Mouse (Mus musculus): Measurements from ENCODE around the gene Snap25. TPM values are rescaled to one million over a fixed set of nuclear protein-coding genes. Genes with fewer than 3 reads are reported as not detected.
A peak's percentile ranks its signal among the peaks of the same experiment; 100 is the strongest.

The Snap25 gene
- polyA plus RNA-seq, 1 experiment from 2014 or later, result 0.09 TPM

DNA sequence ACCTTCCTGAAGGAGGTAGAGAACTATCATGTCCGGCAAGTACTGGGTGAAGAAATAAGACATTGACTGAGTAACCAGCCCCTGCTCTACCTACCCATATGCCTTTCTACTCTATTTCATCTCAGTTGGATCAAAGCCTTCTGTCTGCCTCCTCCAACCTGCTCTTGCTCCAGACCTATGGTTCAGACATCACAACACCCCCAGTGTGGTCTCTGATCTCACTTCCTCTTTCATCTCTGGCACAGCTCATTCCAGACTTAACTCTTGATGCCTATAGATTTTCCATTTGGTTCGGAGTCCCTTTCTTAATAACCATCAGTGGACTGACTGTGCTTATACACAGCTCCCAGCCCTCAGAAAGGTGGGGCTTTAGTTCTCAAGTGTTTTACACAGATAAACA, 37.1 kb upstream of the Snap25 start:
- H3K4me1 ChIP-seq (replicated peaks; ENCODE audit: insufficient read depth, low read length), result no peaks in the 10 kb centered on the region
- 91% methylated on average over 2 of the region's 2 CpGs for WGBS
- H3K36me3 ChIP-seq (ENCODE audit: insufficient read depth, low read length), result no peaks in the 10 kb centered on the region
- no peak for TF ChIP-seq CTCF (IDR thresholded peaks at IDR 0.05; ENCODE audit: low read depth)
- no peak overlapping the region for H3K9ac ChIP-seq (ENCODE audit: low read depth, low read length)
- H3K4me3 ChIP-seq (replicated peaks; ENCODE audit: low read depth, low read length), result no peak overlapping the region
- H3K4me2 ChIP-seq (ENCODE audit: low read length), result no peak overlapping the region
- H3K27me3 ChIP-seq (ENCODE audit: insufficient read depth, low read length), result no peaks in the 10 kb centered on the region
- no peak overlapping the region for H3K27ac ChIP-seq
- ATAC-seq (replicated peaks; ENCODE audit: low FRiP score, low read depth), result no peak
- no peaks in the 10 kb centered on the region for H3K9me3 ChIP-seq (replicated peaks; ENCODE audit: low read length)
- DNase-seq (ENCODE audit: low spot score), result no peak

GRCm38 (mm10) chr2:136676918-136677445, 36.3 kb upstream of the Snap25 start:
- Histone ChIP-seq H3K36me3 (ENCODE audit: insufficient read depth, low read length) (no peaks in the 10 kb centered on the region), H3K27me3 (ENCODE audit: insufficient read depth, low read length) (no peaks in the 10 kb centered on the region), H3K4me1 (replicated peaks; ENCODE audit: insufficient read depth, low read length) (no peaks in the 10 kb centered on the region), H3K9me3 (replicated peaks; ENCODE audit: low read length) (no peaks in the 10 kb centered on the region), H3K4me2 (ENCODE audit: low read length) (no peak overlapping the region), H3K27ac (no peak overlapping the region), H3K9ac (ENCODE audit: low read depth, low read length) (no peak overlapping the region), H3K4me3 (replicated peaks; ENCODE audit: low read depth, low read length) (no peak overlapping the region)
- DNase-seq (ENCODE audit: low spot score) (no peak), ATAC-seq (replicated peaks; ENCODE audit: low FRiP score, low read depth) (no peak)
- 70% methylated on average over 8 of the region's 8 CpGs for WGBS
- TF ChIP-seq CTCF (IDR thresholded peaks at IDR 0.05; ENCODE audit: low read depth), result no peak

- 2% methylated on average over 44 of the region's 44 CpGs for WGBS
- DNase-seq (ENCODE audit: low spot score), result peak; percentile 80
- peak; percentile 81 for ATAC-seq (replicated peaks; ENCODE audit: low FRiP score, low read depth)
- H3K4me3 ChIP-seq (replicated peaks; ENCODE audit: low read depth, low read length), result peak overlapping the region; percentile 44
- H3K36me3 ChIP-seq (ENCODE audit: insufficient read depth, low read length), result no peaks in the 10 kb centered on the region
- no peaks in the 10 kb centered on the region for H3K27me3 ChIP-seq (ENCODE audit: insufficient read depth, low read length)
- peak overlapping the region; percentile 79 for H3K4me2 ChIP-seq (ENCODE audit: low read length)
- TF ChIP-seq CTCF (IDR thresholded peaks at IDR 0.05; ENCODE audit: low read depth), result no peak
- peak overlapping the region; percentile 51 for H3K9ac ChIP-seq (ENCODE audit: low read depth, low read length)
- H3K27ac ChIP-seq, result peak overlapping the region; percentile 58
- no peaks in the 10 kb centered on the region for H3K9me3 ChIP-seq (replicated peaks; ENCODE audit: low read length)
- no peaks in the 10 kb centered on the region for H3K4me1 ChIP-seq (replicated peaks; ENCODE audit: insufficient read depth, low read length)
Observed at GRCm38 (mm10) chr2:136678321-136679161, 34.7 kb upstream of the Snap25 start.

DNA sequence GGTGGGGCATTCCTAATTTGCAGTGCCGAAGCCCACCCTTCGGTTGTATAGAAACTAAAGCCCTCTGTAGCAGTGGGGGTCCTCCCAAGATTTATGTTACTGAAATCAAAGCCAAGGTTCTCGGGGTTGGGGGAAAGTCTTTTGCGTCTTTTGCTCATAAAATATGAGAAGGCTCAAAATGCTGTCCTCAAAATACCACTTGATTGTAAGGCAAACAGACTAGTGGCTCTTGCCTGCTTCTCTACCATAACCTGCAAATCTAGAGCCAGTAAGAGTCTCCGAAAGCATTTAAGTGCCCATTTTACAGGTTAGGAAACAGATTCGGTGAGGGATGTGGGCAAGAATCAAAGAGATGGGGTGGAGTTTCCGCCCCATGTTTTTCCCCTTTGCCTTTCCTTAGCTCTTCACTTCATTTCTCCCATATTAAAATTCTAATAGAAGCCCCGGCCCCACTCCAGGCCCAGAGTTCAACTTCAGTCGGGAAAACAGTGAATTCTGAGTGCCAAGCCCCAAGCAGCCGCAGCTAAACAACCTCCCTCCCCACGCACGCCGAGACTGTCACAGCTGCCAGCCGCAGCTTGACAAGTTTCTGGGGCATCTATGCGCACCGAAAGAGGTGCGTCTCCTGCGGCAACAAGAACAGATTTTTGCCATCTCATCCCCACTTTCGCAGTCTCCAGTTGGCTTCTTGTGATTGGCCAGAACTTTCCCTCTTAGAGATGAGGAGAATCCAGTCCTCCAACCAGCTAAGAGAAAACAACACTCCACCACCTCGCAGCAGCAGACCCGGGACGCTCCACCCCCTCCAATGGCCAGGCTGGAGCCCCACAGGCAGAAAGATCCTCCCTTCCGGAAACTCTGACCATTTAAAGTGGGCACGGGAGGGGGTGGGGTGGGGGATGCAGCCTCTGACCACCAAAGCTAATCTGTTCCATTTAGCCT, 33.7 kb upstream of the Snap25 start:
- DNase-seq (ENCODE audit: low spot score) (peak; percentile 94), ATAC-seq (replicated peaks; ENCODE audit: low FRiP score, low read depth) (peak; percentile 91)
- 2% methylated on average over 24 of the region's 24 CpGs for WGBS
- TF ChIP-seq CTCF (IDR thresholded peaks at IDR 0.05; ENCODE audit: low read depth), result 0 out of 2 replicates have a peak, but pooled peaks have one; percentile 7
- H3K9me3 ChIP-seq (replicated peaks; ENCODE audit: low read length), result no peaks in the 10 kb centered on the region
- H3K9ac ChIP-seq (ENCODE audit: low read depth, low read length), result peak overlapping the region; percentile 51
- peak overlapping the region; percentile 58; the same call in 1 of the 2 replicates for H3K27ac ChIP-seq
- no peaks in the 10 kb centered on the region for H3K36me3 ChIP-seq (ENCODE audit: insufficient read depth, low read length)
- H3K4me2 ChIP-seq (ENCODE audit: low read length), result peak overlapping the region; percentile 79
- no peaks in the 10 kb centered on the region for H3K27me3 ChIP-seq (ENCODE audit: insufficient read depth, low read length)
- H3K4me3 ChIP-seq (replicated peaks; ENCODE audit: low read depth, low read length), result peak overlapping the region; percentile 44
- no peaks in the 10 kb centered on the region for H3K4me1 ChIP-seq (replicated peaks; ENCODE audit: insufficient read depth, low read length)

DNA sequence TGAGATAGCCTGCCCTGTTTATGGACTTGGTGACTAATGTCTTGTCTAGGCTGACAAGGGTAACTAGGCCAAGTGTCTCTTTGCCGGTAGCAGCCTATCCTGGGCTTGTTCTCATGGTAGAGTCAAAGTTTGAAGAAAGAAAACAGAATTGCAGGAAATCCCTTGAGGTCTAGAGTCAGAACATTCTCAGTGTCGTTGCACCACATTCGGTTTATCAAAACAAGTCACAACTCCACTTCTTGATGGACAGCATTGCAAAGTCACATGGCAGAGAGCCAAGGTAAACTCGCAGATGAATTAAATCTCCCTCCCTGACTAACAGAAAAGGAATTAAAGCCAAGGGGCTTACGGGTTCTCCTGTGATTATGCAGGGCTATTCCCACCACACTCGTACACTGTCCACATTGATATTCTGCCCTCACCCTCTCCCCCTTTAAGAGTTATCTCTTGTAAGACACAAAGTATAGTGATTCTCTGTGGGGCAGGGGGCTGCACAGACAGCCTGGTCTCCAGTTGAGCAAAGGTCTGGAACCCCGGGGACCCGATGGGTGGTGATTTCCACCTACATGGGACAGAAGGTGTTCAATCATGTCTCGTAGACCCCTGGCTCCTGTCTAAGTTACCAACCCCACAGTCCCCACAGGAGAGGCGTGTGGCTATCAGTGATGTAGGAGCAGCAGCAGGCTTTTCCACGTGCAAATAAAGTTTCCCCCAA, 30.9 kb upstream of the Snap25 start:
- no peaks in the 10 kb centered on the region for H3K4me1 ChIP-seq (replicated peaks; ENCODE audit: insufficient read depth, low read length)
- no peak overlapping the region for H3K4me3 ChIP-seq (replicated peaks; ENCODE audit: low read depth, low read length)
- no peaks in the 10 kb centered on the region for H3K9me3 ChIP-seq (replicated peaks; ENCODE audit: low read length)
- H3K27me3 ChIP-seq (ENCODE audit: insufficient read depth, low read length), result no peaks in the 10 kb centered on the region
- ATAC-seq (replicated peaks; ENCODE audit: low FRiP score, low read depth), result no peak
- no peak overlapping the region for H3K27ac ChIP-seq
- no peak for TF ChIP-seq CTCF (IDR thresholded peaks at IDR 0.05; ENCODE audit: low read depth)
- no peaks in the 10 kb centered on the region for H3K36me3 ChIP-seq (ENCODE audit: insufficient read depth, low read length)
- no peak overlapping the region for H3K9ac ChIP-seq (ENCODE audit: low read depth, low read length)
- 52% methylated on average over 11 of the region's 11 CpGs for WGBS
- DNase-seq (ENCODE audit: low spot score), result peak; percentile 37
- H3K4me2 ChIP-seq (ENCODE audit: low read length), result no peak overlapping the region

Measured in kidney, postnatal 0 days (tissue).